Mouse (Mus musculus): ENCODE data around the gene Fam167b. TPM values are rescaled to one million over a fixed set of nuclear protein-coding genes. Genes with fewer than 3 reads are reported as not detected.
"Not testable (repeated sequence)": the region's sequence is repeated elsewhere in the genome, so short reads cannot be mapped to it uniquely, and the experiment has no call there.

Gene Fam167b
- polyA plus RNA-seq, 1 experiment from 2014 or later, result 40.3 TPM

- peak overlapping the region; percentile 47; the same call in 1 of the 2 replicates for H3K4me3 ChIP-seq (replicated peaks; ENCODE audit: low read depth, low read length)
- no peaks in the 10 kb centered on the region for H3K9me3 ChIP-seq (replicated peaks; ENCODE audit: low read length)
- ATAC-seq (replicated peaks; ENCODE audit: low FRiP score, low read depth), result no peak
These were observed 21.0 kb downstream of the Fam167b start for GRCm38 (mm10) chr4:129557256-129557808.

GRCm38 (mm10) chr4:129556532-129557223 lies 21.7 kb downstream of the Fam167b start:
- Histone ChIP-seq H3K9ac (ENCODE audit: low read depth, low read length) (peak overlapping the region; percentile 62), H3K4me2 (ENCODE audit: low read length) (peak overlapping the region; percentile 92), H3K4me3 (replicated peaks; ENCODE audit: low read depth, low read length) (peak overlapping the region; percentile 47), H3K27ac (peak overlapping the region; percentile 63), H3K9me3 (replicated peaks; ENCODE audit: low read length) (no peaks in the 10 kb centered on the region), H3K27me3 (ENCODE audit: insufficient read depth, low read length) (no peaks in the 10 kb centered on the region), H3K36me3 (ENCODE audit: insufficient read depth, low read length) (no peaks in the 10 kb centered on the region), H3K4me1 (replicated peaks; ENCODE audit: insufficient read depth, low read length) (0 out of 2 replicates have a peak, but pooled peaks cover 3% of the 10 kb centered on the region)
- no peak for TF ChIP-seq CTCF (IDR thresholded peaks at IDR 0.05; ENCODE audit: low read depth)
- DNase-seq (ENCODE audit: low spot score) (peak; percentile 93), ATAC-seq (replicated peaks; ENCODE audit: low FRiP score, low read depth) (peak; percentile 76)
- 7% methylated on average over 28 of the region's 33 CpGs for WGBS

More at GRCm38 (mm10) chr4:129557256-129557808, 21.0 kb downstream of the Fam167b start:
- no peaks in the 10 kb centered on the region for H3K36me3 ChIP-seq (ENCODE audit: insufficient read depth, low read length)
- H3K4me1 ChIP-seq (replicated peaks; ENCODE audit: insufficient read depth, low read length), result 0 out of 2 replicates have a peak, but pooled peaks cover 3% of the 10 kb centered on the region
- no peak for DNase-seq (ENCODE audit: low spot score)
- no peaks in the 10 kb centered on the region for H3K27me3 ChIP-seq (ENCODE audit: insufficient read depth, low read length)
- WGBS, result 50% methylated on average over 9 of the region's 9 CpGs
- peak overlapping the region; percentile 92 for H3K4me2 ChIP-seq (ENCODE audit: low read length)
- no peak for TF ChIP-seq CTCF (IDR thresholded peaks at IDR 0.05; ENCODE audit: low read depth)
- peak overlapping the region; percentile 63 for H3K27ac ChIP-seq
- peak overlapping the region; percentile 62; the same call in 1 of the 2 replicates for H3K9ac ChIP-seq (ENCODE audit: low read depth, low read length)

GRCm38 (mm10) chr4:129555862-129556531 lies 22.4 kb downstream of the Fam167b start:
- peak overlapping the region; percentile 47 for H3K4me3 ChIP-seq (replicated peaks; ENCODE audit: low read depth, low read length)
- H3K4me2 ChIP-seq (ENCODE audit: low read length), result peak overlapping the region; percentile 92
- H3K9me3 ChIP-seq (replicated peaks; ENCODE audit: low read length), result no peaks in the 10 kb centered on the region
- H3K4me1 ChIP-seq (replicated peaks; ENCODE audit: insufficient read depth, low read length), result 0 out of 2 replicates have a peak, but pooled peaks cover 3% of the 10 kb centered on the region
- WGBS, result under 1% methylated on average over 24 of the region's 24 CpGs
- peak overlapping the region; percentile 58 for H3K9ac ChIP-seq (ENCODE audit: low read depth, low read length)
- no peak for DNase-seq (ENCODE audit: low spot score)
- peak; percentile 58 for ATAC-seq (replicated peaks; ENCODE audit: low FRiP score, low read depth)
- no peak for TF ChIP-seq CTCF (IDR thresholded peaks at IDR 0.05; ENCODE audit: low read depth)
- peak overlapping the region; percentile 63 for H3K27ac ChIP-seq
- no peaks in the 10 kb centered on the region for H3K36me3 ChIP-seq (ENCODE audit: insufficient read depth, low read length)
- H3K27me3 ChIP-seq (ENCODE audit: insufficient read depth, low read length), result no peaks in the 10 kb centered on the region

- 0 out of 2 replicates have a peak, but pooled peaks cover 3% of the 10 kb centered on the region for H3K4me1 ChIP-seq (replicated peaks; ENCODE audit: insufficient read depth, low read length)
- H3K27ac ChIP-seq, result peak overlapping the region; percentile 63
- DNase-seq (ENCODE audit: low spot score), result peak; percentile 82
- H3K9me3 ChIP-seq (replicated peaks; ENCODE audit: low read length), result no peaks in the 10 kb centered on the region
- H3K4me3 ChIP-seq (replicated peaks; ENCODE audit: low read depth, low read length), result peak overlapping the region; percentile 47
- H3K4me2 ChIP-seq (ENCODE audit: low read length), result peak overlapping the region; percentile 92
- H3K36me3 ChIP-seq (ENCODE audit: insufficient read depth, low read length), result no peaks in the 10 kb centered on the region
- ATAC-seq (replicated peaks; ENCODE audit: low FRiP score, low read depth), result peak; percentile 57
- peak overlapping the region; percentile 58 for H3K9ac ChIP-seq (ENCODE audit: low read depth, low read length)
- 2% methylated on average over 16 of the region's 16 CpGs for WGBS
- peak; percentile 83 for TF ChIP-seq CTCF (IDR thresholded peaks at IDR 0.05; ENCODE audit: low read depth)
- no peaks in the 10 kb centered on the region for H3K27me3 ChIP-seq (ENCODE audit: insufficient read depth, low read length)
These were observed 22.9 kb downstream of the Fam167b start for GRCm38 (mm10) chr4:129555421-129555861.

- WGBS, result 83% methylated on average over 6 of the region's 6 CpGs
- not testable (repeated sequence) for H3K4me3 ChIP-seq (replicated peaks; ENCODE audit: low read depth, low read length); H3K4me2 ChIP-seq (ENCODE audit: low read length); H3K27me3 ChIP-seq (ENCODE audit: insufficient read depth, low read length); DNase-seq (ENCODE audit: low spot score); H3K27ac ChIP-seq; H3K9ac ChIP-seq (ENCODE audit: low read depth, low read length); H3K4me1 ChIP-seq (replicated peaks; ENCODE audit: insufficient read depth, low read length); ATAC-seq (replicated peaks; ENCODE audit: low FRiP score, low read depth); H3K9me3 ChIP-seq (replicated peaks; ENCODE audit: low read length); H3K36me3 ChIP-seq (ENCODE audit: insufficient read depth, low read length)
These were observed 23.8 kb downstream of the Fam167b start for GRCm38 (mm10) chr4:129554512-129554911.

GRCm38 (mm10) chr4:129550295-129550694 lies 28.1 kb downstream of the Fam167b start:
- H3K4me2 ChIP-seq (ENCODE audit: low read length), result no peak overlapping the region
- H3K9me3 ChIP-seq (replicated peaks; ENCODE audit: low read length), result no peaks in the 10 kb centered on the region
- ATAC-seq (replicated peaks; ENCODE audit: low FRiP score, low read depth) (no peak), DNase-seq (ENCODE audit: low spot score) (no peak)
- no peak for TF ChIP-seq CTCF (IDR thresholded peaks at IDR 0.05; ENCODE audit: low read depth)
- no peak overlapping the region for H3K9ac ChIP-seq (ENCODE audit: low read depth, low read length)
- no peak overlapping the region for H3K27ac ChIP-seq
- H3K4me3 ChIP-seq (replicated peaks; ENCODE audit: low read depth, low read length), result no peak overlapping the region
- no peaks in the 10 kb centered on the region for H3K36me3 ChIP-seq (ENCODE audit: insufficient read depth, low read length)
- WGBS, result 52% methylated on average over 1 of the region's 1 CpGs
- no peaks in the 10 kb centered on the region for H3K4me1 ChIP-seq (replicated peaks; ENCODE audit: insufficient read depth, low read length)
- no peaks in the 10 kb centered on the region for H3K27me3 ChIP-seq (ENCODE audit: insufficient read depth, low read length)
